In genomic region chr11:89028871-89029405, GRCm38 (mm10) we compare ENCODE assay signal across 9 mouse cellular contexts. TPM values are rescaled to one million over a fixed set of nuclear protein-coding genes. Genes with fewer than 3 reads are reported as not detected.
DNase-seq lines count a peak whose midpoint lies in the region; ATAC-seq and TF ChIP-seq lines count a peak whose summit lies in the region.
"Had no signal": no experiment of that assay in that cellular context is flagged by ENCODE, and none has a peak within 500 bp of the region (broad histone marks: within the 10 kb centered on the region; RNA-seq: fewer than 3 reads in every experiment).

No protein-coding gene starts in this region.

- no peak for TF ChIP-seq POLR2A in thymus, adult 2 months (IDR thresholded peaks at IDR 0.05; ENCODE audit: control insufficient read depth, extremely low read depth, insufficient read depth, low read length, poor library complexity)

- H3K4me1 ChIP-seq in thymus, adult 2 months (replicated peaks; ENCODE audit: control insufficient read depth, insufficient read depth, low read length), result peaks cover 18% of the 10 kb centered on the region

- WGBS in thymus, adult 2 months, result 26% methylated on average over 10 of the region's 10 CpGs

- H3K36me3 ChIP-seq in thymus, adult 2 months (ENCODE audit: control insufficient read depth, insufficient read depth, low read length), result no peaks in the 10 kb centered on the region

- H3K27me3 ChIP-seq in thymus, adult 2 months (ENCODE audit: control insufficient read depth, insufficient read depth, low read length), result no peaks in the 10 kb centered on the region

- ATAC-seq in hematopoietic stem cell, adult 5-6 weeks (replicated peaks in 1 of 2; ENCODE audit: insufficient read depth in 1 of 2, low FRiP score in 2 of 2, low TSS enrichment in 1 of 2, low read depth in 1 of 2, poor library complexity in 2 of 2, severe bottlenecking in 2 of 2), result peak; percentile 21 to 51; a peak in 3 of 4 replicates
- peak; percentile 62 for ATAC-seq in megakaryocyte, adult 5-6 weeks (ENCODE audit: poor library complexity, severe bottlenecking)
- ATAC-seq in frontal cortex, adult (ENCODE audit: low TSS enrichment), result no peak
- ATAC-seq: hindbrain, postnatal 0 days had no signal

- DNase-seq in thymus, adult 2 months, result peak; percentile 16
- DNase-seq in thymus, postnatal 10 days (ENCODE audit: low spot score in 2 of 2), result no peak
- DNase-seq in layer of hippocampus, adult 18-20 months (ENCODE audit: low spot score in 2 of 2), result no peak
- no peak for DNase-seq in gastrocnemius, postnatal 4 days (ENCODE audit: low spot score in 2 of 2)
- DNase-seq in cerebellum, postnatal 10 days, result no peak

- no peak overlapping the region for H3K4me3 ChIP-seq in thymus, adult 2 months (ENCODE audit: control insufficient read depth, insufficient read depth, low read length)

- no peak overlapping the region for H3K27ac ChIP-seq in thymus, adult 2 months (ENCODE audit: control insufficient read depth, insufficient read depth, low read length)
- H3K27ac ChIP-seq: hindbrain, postnatal 0 days had no signal

- no peak for TF ChIP-seq CTCF in thymus, adult 2 months (IDR thresholded peaks at IDR 0.05; ENCODE audit: borderline replicate concordance, control insufficient read depth, extremely low read depth, insufficient read depth, low read length, poor library complexity)

RNA-seq across cellular contexts. Expression of gene Trim25, which starts 29.8 kb away (rescaled TPM):
- polyA plus RNA-seq in thymus, adult 2 months (2012; rRNA removed), result 80.5 and 120 TPM in 2 replicates
- 26.1 and 36.6 TPM in 2 replicates for total RNA-seq in hematopoietic stem cell, adult 5-6 weeks (2017)
- 33.4 and 33.7 TPM in 2 replicates for total RNA-seq in megakaryocyte, adult 5-6 weeks (2015)
- total RNA-seq in megakaryocyte, adult 5-6 weeks (2017), result 24.5 and 28.7 TPM in 2 replicates
- 1 to 10 TPM; 3.6 to 3.7 TPM for total RNA-seq in layer of hippocampus, adult 18-20 months (2021)
- 10 to 100 TPM; 27.9 to 32.3 TPM for total RNA-seq in gastrocnemius, postnatal 4 days (2021)

RNA-seq across cellular contexts. Expression of gene Dgke, which starts 37.7 kb away (rescaled TPM):
- 81.2 and 84.0 TPM in 2 replicates for polyA plus RNA-seq in thymus, adult 2 months (2012; rRNA removed)
- total RNA-seq in hematopoietic stem cell, adult 5-6 weeks (2017), result 9.5 and 10.2 TPM in 2 replicates
- 1.1 and 1.3 TPM in 2 replicates for total RNA-seq in megakaryocyte, adult 5-6 weeks (2015)
- total RNA-seq in megakaryocyte, adult 5-6 weeks (2017), result 2.6 and 2.7 TPM in 2 replicates
- total RNA-seq in layer of hippocampus, adult 18-20 months (2021), result 10 to 100 TPM; 46.7 to 48.0 TPM
- total RNA-seq in gastrocnemius, postnatal 4 days (2021), result 1 to 10 TPM; 4.6 to 4.9 TPM

RNA-seq across cellular contexts. Expression of gene Gm525, which starts 44.7 kb away (rescaled TPM):
- 25.8 and 35.9 TPM in 2 replicates for polyA plus RNA-seq in thymus, adult 2 months (2012; rRNA removed)
- not detected in 2 replicates for total RNA-seq in hematopoietic stem cell, adult 5-6 weeks (2017)
- total RNA-seq in megakaryocyte, adult 5-6 weeks (2015), result not detected in 2 replicates
- total RNA-seq in megakaryocyte, adult 5-6 weeks (2017), result not detected in 2 replicates
- not detected for total RNA-seq in layer of hippocampus, adult 18-20 months (2021)
- under 1 TPM in 1 of 2 experiments, not detected in 1; 0.56 TPM for total RNA-seq in gastrocnemius, postnatal 4 days (2021)
- total RNA-seq: hindbrain, postnatal 0 days had no signal

RNA-seq across cellular contexts. Expression of gene Coil, which starts 58.9 kb away (rescaled TPM):
- 12.8 and 14.7 TPM in 2 replicates for polyA plus RNA-seq in thymus, adult 2 months (2012; rRNA removed)
- 15.5 and 22.5 TPM in 2 replicates for total RNA-seq in hematopoietic stem cell, adult 5-6 weeks (2017)
- total RNA-seq in megakaryocyte, adult 5-6 weeks (2015), result 6.6 and 7.2 TPM in 2 replicates
- 6.4 and 7.0 TPM in 2 replicates for total RNA-seq in megakaryocyte, adult 5-6 weeks (2017)
- total RNA-seq in layer of hippocampus, adult 18-20 months (2021), result 10 to 100 TPM; 20.5 to 21.1 TPM
- total RNA-seq in gastrocnemius, postnatal 4 days (2021), result 1 to 10 TPM; 8.9 to 10.0 TPM
